Mouse (Mus musculus) ES-Bruce4 (cell line): ENCODE measurements around the gene Pcp4l1.

Experiments
- CTCF ChIP-seq: IDR thresholded peaks from one replicate; pipeline ENCODE4 v1.8.1; 2011; ENCODE audit warnings: low read depth, low read length
- EP300 ChIP-seq: IDR thresholded peaks from 2 replicates; pipeline ENCODE4 v1.6.1; 2011; ENCODE audit warnings: low read depth, low read length; ENCODE audit not compliant: insufficient read depth
- POLR2A ChIP-seq: IDR thresholded peaks from one replicate; pipeline ENCODE4 v1.8.1; 2011; ENCODE audit warnings: low read length; ENCODE audit not compliant: insufficient read depth

- no peak for TF ChIP-seq CTCF
- no peak for TF ChIP-seq EP300
- TF ChIP-seq POLR2A: no peak
Measured at GRCm38 (mm10) chr1:171168906-171169305, 27.2 kb downstream of the Pcp4l1 start.
